Mouse (Mus musculus) Patski (cell line): ENCODE results near the gene Ccdc69. TPM values are rescaled to one million over a fixed set of nuclear protein-coding genes. Genes with fewer than 3 reads are reported as not detected.
A peak's percentile ranks its signal among the peaks of the same experiment; 100 is the strongest.
"Not testable (repeated sequence)": the region's sequence is repeated elsewhere in the genome, so short reads cannot be mapped to it uniquely, and the experiment has no call there.

Source experiments
- ATAC-seq: fragments of 100-300 bp; one replicate; pipeline ENCODE4 v1.8.0; 2021
- CTCF ChIA-PET: fragments of 350-600 bp; sonication (Branson Sonifier 250); formaldehyde crosslinking; loops from one replicate; lab custom pipeline; 2022; ENCODE audit warnings: inconsistent platforms; lab: Charles Lee
- POLR2A ChIA-PET: fragments of 350-600 bp; sonication (Branson Sonifier 250); formaldehyde crosslinking; loops from one replicate; lab custom pipeline; 2022; ENCODE audit warnings: antibody characterized with exemption, inconsistent platforms; lab: Charles Lee
- DNase-seq: peaks from one replicate; pipeline ENCODE4 v3.0.0-alpha.2; 2011; ENCODE audit warnings: low read depth, low spot score
- H3K27me3 ChIP-seq: fragments of 371-371 bp; one replicate; pipeline ENCODE4 v1.5.1; 2021
- CTCF ChIP-seq: fragments of 100-300 bp; IDR thresholded peaks from one replicate; pipeline ENCODE4 v1.5.1; 2021
- in situ Hi-C: fragments of 300-500 bp; cut with MboI; formaldehyde crosslinking; loops from 3 replicates; pipeline ENCODE4 v1.11.1; 2018; ENCODE audit warnings: low pct_unique_long_range_greater_than_20kb, mixed read lengths
- polyA plus RNA-seq: library from polyadenylated mRNA; unstranded; gene quantifications from one replicate; pipeline ENCODE4 v1.2.3, GENCODE M21; 2021

Gene Ccdc69
- polyA plus RNA-seq, 1 experiment from 2014 or later: not detected

GRCm38 (mm10) chr11:55096731-55097462 is 19.0 kb upstream of the Ccdc69 start:
- in situ Hi-C loops: no loop called here
- H3K27me3 ChIP-seq: no peaks in the 10 kb centered on the region
- ChIA-PET CTCF (interaction anchor here (1.5 kb wide), 1 partner anchor 10 kb away, joined by 4 read pairs; no protein-coding TSS in a partner anchor), POLR2A (no interaction called here)
- ATAC-seq (no peak), DNase-seq (no peak)
- TF ChIP-seq CTCF: no peak

DNA sequence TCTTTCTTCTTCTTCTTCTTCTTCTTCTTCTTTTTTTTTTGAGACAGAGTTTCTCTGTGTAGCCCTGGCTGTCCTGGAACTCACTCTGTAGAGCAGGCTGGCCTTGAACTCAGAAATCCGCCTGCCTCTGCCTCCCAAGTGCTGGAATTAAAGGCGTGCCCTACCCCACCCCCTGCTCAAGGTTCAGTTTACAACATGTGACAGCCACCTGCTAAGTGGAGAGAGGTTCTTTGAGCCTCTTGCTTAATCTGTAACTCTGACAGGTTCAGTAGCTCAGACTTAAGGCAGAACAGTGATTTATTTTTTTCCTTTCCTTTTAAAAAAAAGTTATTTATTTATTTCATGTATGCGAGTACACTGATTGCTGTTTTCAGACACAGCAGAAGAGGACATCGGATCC is 18.4 kb upstream of the Ccdc69 start:
- DNase-seq, in situ Hi-C loops, ATAC-seq, H3K27me3 ChIP-seq: not testable (repeated sequence)
- ChIA-PET POLR2A (interaction anchor here (1.2 kb wide), 1 partner anchor 107 kb away, joined by 3 read pairs; no protein-coding TSS in a partner anchor), CTCF (interaction anchor here (1.5 kb wide), 1 partner anchor 10 kb away, joined by 4 read pairs; no protein-coding TSS in a partner anchor)

- in situ Hi-C loops: no loop called here
- CTCF ChIA-PET: no interaction called here
- DNase-seq (no peak), ATAC-seq (no peak)
- no peak for TF ChIP-seq CTCF
- H3K27me3 ChIP-seq: no peaks in the 10 kb centered on the region
- POLR2A ChIA-PET: no interaction called here
Measured at GRCm38 (mm10) chr11:55093096-55093495, 15.2 kb upstream of the Ccdc69 start.

DNA sequence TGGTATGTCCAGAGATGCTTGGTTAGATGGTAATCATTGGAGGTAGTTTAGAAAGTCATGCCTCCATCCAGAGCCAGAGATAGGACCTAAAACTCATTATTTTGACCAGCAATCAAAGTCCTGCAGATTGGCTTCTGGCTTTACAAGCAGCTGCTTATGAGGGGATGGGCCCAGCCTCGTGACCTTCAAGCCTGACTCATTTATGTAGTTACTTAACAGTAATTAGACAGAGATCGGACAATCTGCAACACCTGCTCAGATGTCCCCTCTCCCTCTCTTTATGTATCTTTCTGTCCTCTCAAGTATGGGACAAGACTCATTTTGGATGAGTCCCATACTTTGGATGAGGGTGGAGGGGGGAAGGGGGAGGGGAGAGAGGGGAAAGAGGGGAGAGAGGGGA is 12.0 kb upstream of the Ccdc69 start:
- in situ Hi-C loops: loop anchor here (5.0 kb wide), 2 partner anchors 67 to 93 kb away; no protein-coding TSS in a partner anchor
- H3K27me3 ChIP-seq: no peaks in the 10 kb centered on the region
- POLR2A ChIA-PET: no interaction called here
- ATAC-seq (no peak), DNase-seq (no peak)
- CTCF ChIA-PET: interaction anchor here (1.5 to 1.7 kb wide), 2 partner anchors 48 to 68 kb away, joined by 3 to 5 read pairs; no protein-coding TSS in a partner anchor
- no peak for TF ChIP-seq CTCF

- CTCF ChIA-PET: interaction anchor here (0.7 to 3.5 kb wide), 24 partner anchors 9 to 285 kb away, joined by 3 to 21 read pairs (median 4); partner anchors contain the start of gene Ccdc69
- in situ Hi-C loops: loop anchor here (5.0 kb wide), 2 partner anchors 70 to 90 kb away; no protein-coding TSS in a partner anchor
- POLR2A ChIA-PET: interaction anchor here (0.6 kb wide), 1 partner anchor 329 kb away, joined by 3 read pairs; no protein-coding TSS in a partner anchor
- peak; percentile 39 for ATAC-seq
- no peak for DNase-seq
- peak; percentile 84 for TF ChIP-seq CTCF
- H3K27me3 ChIP-seq: no peaks in the 10 kb centered on the region
Measured at GRCm38 (mm10) chr11:55087006-55087405, 9.1 kb upstream of the Ccdc69 start.

GRCm38 (mm10) chr11:55085396-55085795 is 7.5 kb upstream of the Ccdc69 start:
- in situ Hi-C loops: loop anchor here (5.0 kb wide), 2 partner anchors 72 to 88 kb away; no protein-coding TSS in a partner anchor
- no peak for TF ChIP-seq CTCF
- ATAC-seq (no peak), DNase-seq (no peak)
- CTCF ChIA-PET: interaction anchor here (0.9 to 3.5 kb wide), 6 partner anchors 8 to 90 kb away, joined by 3 to 21 read pairs (median 11); partner anchors contain the start of gene Ccdc69
- POLR2A ChIA-PET: interaction anchor here (0.6 kb wide), 1 partner anchor 105 kb away, joined by 3 read pairs; no protein-coding TSS in a partner anchor
- no peaks in the 10 kb centered on the region for H3K27me3 ChIP-seq

GRCm38 (mm10) chr11:55084629-55085028 is 6.7 kb upstream of the Ccdc69 start:
- TF ChIP-seq CTCF: no peak
- ChIA-PET POLR2A (no interaction called here), CTCF (interaction anchor here (3.3 kb wide), 1 partner anchor 10 kb away, joined by 20 read pairs; no protein-coding TSS in a partner anchor)
- H3K27me3 ChIP-seq: no peaks in the 10 kb centered on the region
- in situ Hi-C loops: loop anchor here (5.0 kb wide), 3 partner anchors 42 to 87 kb away; no protein-coding TSS in a partner anchor
- DNase-seq (no peak), ATAC-seq (no peak)

GRCm38 (mm10) chr11:55081206-55081605 is 3.3 kb upstream of the Ccdc69 start:
- ChIA-PET CTCF (interaction anchor here (1.1 to 1.6 kb wide), 3 partner anchors 35 to 59 kb away, joined by 3 to 4 read pairs (median 3); no protein-coding TSS in a partner anchor), POLR2A (no interaction called here)
- ATAC-seq: no peak
- TF ChIP-seq CTCF: no peak
- DNase-seq: no peak
- no peaks in the 10 kb centered on the region for H3K27me3 ChIP-seq
- in situ Hi-C loops: loop anchor here (5.0 kb wide), 1 partner anchor 39 kb away; no protein-coding TSS in a partner anchor

DNA sequence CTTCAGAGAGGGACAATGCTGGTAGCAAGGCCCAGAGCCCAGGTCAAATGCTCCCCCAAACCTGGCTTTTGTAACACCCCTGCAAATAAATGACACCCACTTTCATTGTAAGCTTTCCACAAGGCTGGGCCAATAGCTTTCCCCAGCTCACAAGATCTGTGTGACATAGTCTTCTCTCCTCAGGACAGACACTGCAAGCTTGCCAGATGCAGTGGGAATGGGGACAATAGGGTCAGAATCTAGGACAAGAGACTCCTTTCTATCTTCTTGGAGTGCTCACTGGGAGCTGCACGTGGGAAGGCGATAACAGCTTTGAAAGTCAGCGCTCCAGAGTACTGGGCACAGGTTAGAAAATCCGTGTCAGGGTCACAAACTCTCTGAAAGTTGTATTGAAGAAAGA is 1.2 kb upstream of the Ccdc69 start:
- DNase-seq: no peak
- no peak for ATAC-seq
- CTCF ChIA-PET: interaction anchor here (1.3 to 3.0 kb wide), 2 partner anchors 7 to 71 kb away, joined by 3 to 15 read pairs; no protein-coding TSS in a partner anchor
- no peaks in the 10 kb centered on the region for H3K27me3 ChIP-seq
- POLR2A ChIA-PET: no interaction called here
- no peak for TF ChIP-seq CTCF
- in situ Hi-C loops: no loop called here

DNA sequence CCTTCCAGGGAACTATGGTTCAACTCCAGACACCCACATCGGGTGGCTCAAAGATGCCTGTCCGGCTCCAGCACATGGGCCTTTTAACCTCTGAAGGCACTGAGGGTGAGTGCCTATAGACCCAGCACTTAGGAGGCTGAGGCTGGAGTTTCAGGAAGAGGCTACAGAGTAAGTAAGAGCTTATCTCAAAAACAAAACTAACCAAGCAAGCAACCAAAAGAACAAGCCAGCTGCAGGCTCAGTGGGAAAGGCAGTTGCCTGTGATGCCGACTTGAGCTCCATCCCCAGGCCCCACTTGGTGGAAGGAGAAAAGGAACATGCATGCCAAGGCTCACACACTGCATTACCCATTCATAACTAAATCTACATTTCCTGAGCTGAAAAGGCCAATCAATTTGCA is 571 bp upstream of the Ccdc69 start:
- in situ Hi-C loops: no loop called here
- no peak for TF ChIP-seq CTCF
- ChIA-PET CTCF (interaction anchor here (1.3 to 3.0 kb wide), 3 partner anchors 8 to 71 kb away, joined by 3 to 15 read pairs (median 4); no protein-coding TSS in a partner anchor), POLR2A (no interaction called here)
- DNase-seq: no peak
- no peak for ATAC-seq
- H3K27me3 ChIP-seq: no peaks in the 10 kb centered on the region
